Mouse (Mus musculus) heart, embryonic 11.5 days (tissue): ENCODE measurements around the gene Nprl3. TPM values are rescaled to one million over a fixed set of nuclear protein-coding genes. Genes with fewer than 3 reads are reported as not detected.
"Not testable (repeated sequence)": the region's sequence is repeated elsewhere in the genome, so short reads cannot be mapped to it uniquely, and the experiment has no call there.

Experiments
- ATAC-seq: fragments of 200-750 bp; cut with Nextera tagmentation; replicated peaks from 2 replicates; pipeline ENCODE4 v1.8.0; 2017; ENCODE audit warnings: moderate library complexity; ENCODE audit not compliant: insufficient number of reproducible peaks, low FRiP score, low TSS enrichment
- H3K27ac ChIP-seq: fragments of 300-500 bp; sonication (generic); 2 replicates; pipeline ENCODE4 v1.5.1; 2014; ENCODE audit warnings: mild to moderate bottlenecking, low read depth, low read length
- H3K27me3 ChIP-seq: fragments of 300-500 bp; sonication (generic); 2 replicates; pipeline ENCODE4 v1.6.1; 2014; ENCODE audit warnings: mild to moderate bottlenecking, low read length, mixed read lengths; ENCODE audit not compliant: control insufficient read depth, insufficient read depth
- H3K36me3 ChIP-seq: fragments of 300-500 bp; sonication (generic); 2 replicates; pipeline ENCODE4 v1.6.1; 2014; ENCODE audit warnings: mild to moderate bottlenecking, low read length, moderate library complexity, mixed read lengths; ENCODE audit not compliant: control insufficient read depth, insufficient read depth
- H3K4me1 ChIP-seq: fragments of 300-500 bp; sonication (generic); 2 replicates; pipeline ENCODE4 v1.6.1; 2014; ENCODE audit warnings: low read length; ENCODE audit not compliant: control insufficient read depth, insufficient read depth
- H3K4me2 ChIP-seq: fragments of 300-500 bp; sonication (generic); 2 replicates; pipeline ENCODE4 v1.6.1; 2014; ENCODE audit warnings: mild to moderate bottlenecking, moderate library complexity
- H3K4me3 ChIP-seq: fragments of 300-500 bp; sonication (generic); 2 replicates; pipeline ENCODE4 v1.5.1; 2014; ENCODE audit warnings: low read depth, low read length
- H3K9ac ChIP-seq: fragments of 300-500 bp; sonication (generic); 2 replicates; pipeline ENCODE4 v1.6.1; 2014; ENCODE audit warnings: mild to moderate bottlenecking, low read depth, low read length, moderate library complexity
- H3K9me3 ChIP-seq: fragments of 300-500 bp; sonication (generic); replicated peaks from 2 replicates; pipeline ENCODE4 v1.6.1; 2016; ENCODE audit warnings: low read length; ENCODE audit not compliant: control insufficient read depth
- WGBS: fragments of 180-500 bp; shearing (Covaris S2); extraction: QIAGEN DNeasy Blood & Tissue Kit; methylation state at CpG from one replicate; pipeline ENCODE4 v1.1.7; 2014; ENCODE audit not compliant: insufficient replicate concordance; 5-methylcytosine and 5-hydroxymethylcytosine counted together
- polyA plus RNA-seq: library from polyadenylated mRNA; unstranded; fragments of >200 nt; fragmentation: Nextera tagmentation; extraction: Ambion mirVana; gene quantifications from 2 replicates; pipeline ENCODE4 v1.2.1, GENCODE M21; 2014

The Nprl3 gene
- polyA plus RNA-seq, 1 experiment from 2014 or later: 34.6 TPM

DNA sequence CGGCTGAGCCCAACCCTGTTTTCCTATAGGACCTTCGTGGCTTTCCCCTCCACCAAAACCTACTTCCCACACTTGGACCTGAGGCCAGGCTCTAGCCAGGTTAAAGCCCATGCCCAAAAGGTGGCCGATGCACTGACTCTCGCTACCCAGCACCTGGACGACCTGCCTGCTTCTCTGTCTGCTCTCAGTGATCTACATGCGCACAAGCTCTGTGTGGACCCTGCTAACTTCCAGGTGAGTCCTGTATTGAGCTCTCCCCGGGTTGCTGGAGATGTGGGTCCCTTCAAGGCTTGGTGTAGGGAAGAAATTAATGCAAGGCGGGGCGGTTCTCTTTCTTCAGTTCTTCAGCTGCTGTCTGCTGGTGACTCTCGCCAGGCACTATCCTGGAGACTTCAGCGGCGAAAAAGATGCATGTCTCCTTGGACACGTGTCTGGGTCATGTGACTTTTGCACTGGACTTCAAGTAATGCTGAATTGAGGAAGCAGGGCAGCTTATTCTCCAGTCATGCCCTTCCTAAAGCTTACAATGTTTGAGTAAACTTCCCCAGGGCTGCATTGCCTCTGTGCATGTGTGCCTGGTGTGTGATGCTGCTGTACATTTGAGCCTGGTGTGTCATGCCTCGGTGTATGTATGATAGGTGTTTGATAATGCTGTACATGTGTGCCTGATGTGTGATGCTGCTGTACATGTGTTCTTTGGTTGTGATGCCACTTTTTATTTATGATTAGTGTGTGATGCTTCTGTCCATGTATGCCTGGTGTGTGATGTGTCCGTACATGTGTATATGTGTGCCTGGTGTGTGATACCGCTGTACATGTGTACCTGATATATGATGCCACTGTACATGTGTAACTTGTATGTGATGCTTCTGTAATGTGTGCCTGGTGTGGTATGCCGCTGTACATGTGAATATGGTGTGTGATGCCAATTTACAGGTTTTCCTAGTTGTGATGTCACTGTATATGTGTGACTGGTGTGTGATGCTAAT lies 33.1 kb upstream of the Nprl3 start:
- peak overlapping the region; percentile 47 for H3K4me2 ChIP-seq
- WGBS: 48% methylated on average over 14 of the region's 17 CpGs
- no peak overlapping the region for H3K9ac ChIP-seq
- 0 out of 2 replicates have a peak overlapping the region, but pooled peaks have one; percentile 25 for H3K4me3 ChIP-seq
- ATAC-seq: no peak
- H3K4me1 ChIP-seq: no peaks in the 10 kb centered on the region
- H3K9me3 ChIP-seq: no peaks in the 10 kb centered on the region
- H3K27ac ChIP-seq: no peak overlapping the region
- H3K36me3 ChIP-seq: no peaks in the 10 kb centered on the region
- peaks cover 11% of the 10 kb centered on the region for H3K27me3 ChIP-seq

DNA sequence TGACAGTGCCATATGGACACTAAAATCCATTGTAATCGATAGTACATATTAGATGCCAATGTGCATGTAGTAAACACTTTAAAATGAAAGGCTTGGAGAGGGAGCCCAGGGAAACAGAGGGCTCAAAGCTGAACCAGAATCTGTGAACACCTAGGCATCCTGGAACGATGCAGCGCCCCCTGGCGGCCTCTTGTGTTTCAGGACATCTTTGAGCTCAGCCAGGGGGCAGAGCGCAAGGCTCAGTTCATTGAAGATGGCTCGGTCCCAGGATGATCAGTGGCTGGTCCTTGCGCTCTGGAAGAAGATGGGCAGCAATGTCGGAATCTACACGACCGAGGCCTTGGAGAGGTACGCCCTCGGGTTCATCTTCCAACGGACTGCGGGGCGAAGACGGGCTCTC lies 32.4 kb upstream of the Nprl3 start, which contains the start of gene Hbq1a:
Gene Hbq1a, plus strand, starts transcription at position 205 of the 400 bp plus-strand sequence.
- not testable (repeated sequence) for H3K4me1 ChIP-seq, ATAC-seq, H3K9me3 ChIP-seq, H3K9ac ChIP-seq, H3K36me3 ChIP-seq, H3K27ac ChIP-seq
- Histone ChIP-seq H3K4me2 (peak within 1 kb of the TSS; percentile 47), H3K27me3 (peaks cover 11% of the 10 kb centered on the region), H3K4me3 (0 out of 2 replicates have a peak within 1 kb of the TSS, but pooled peaks have one; percentile 25)
- 4% methylated on average over 16 of the region's 16 CpGs for WGBS

DNA sequence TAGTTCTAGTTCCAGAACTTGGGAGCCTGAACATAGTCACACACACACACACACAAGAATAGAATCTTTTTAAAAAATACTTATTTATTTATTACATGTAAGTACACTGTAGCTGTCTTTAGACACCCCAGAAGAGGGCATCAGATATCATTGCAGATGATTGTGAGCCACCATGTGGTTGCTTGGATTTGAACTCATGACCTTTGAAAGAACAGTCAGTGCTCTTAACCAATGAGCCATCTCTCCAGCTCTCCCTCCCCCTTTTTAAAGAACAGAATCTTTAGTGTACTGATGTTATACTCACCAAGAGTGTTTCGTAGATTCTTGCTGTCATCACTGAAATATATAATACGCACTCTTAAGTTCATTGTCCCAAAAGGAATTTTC lies 31.0 kb upstream of the Nprl3 start:
- H3K36me3 ChIP-seq: no peaks in the 10 kb centered on the region
- no peak overlapping the region for H3K4me3 ChIP-seq
- H3K4me2 ChIP-seq: no peak overlapping the region; the same call in 1 of the 2 replicates
- no peak overlapping the region for H3K9ac ChIP-seq
- 91% methylated on average over 2 of the region's 2 CpGs for WGBS
- peaks cover 11% of the 10 kb centered on the region for H3K27me3 ChIP-seq
- no peak overlapping the region for H3K27ac ChIP-seq
- no peaks in the 10 kb centered on the region for H3K4me1 ChIP-seq
- H3K9me3 ChIP-seq: no peaks in the 10 kb centered on the region
- ATAC-seq: no peak

DNA sequence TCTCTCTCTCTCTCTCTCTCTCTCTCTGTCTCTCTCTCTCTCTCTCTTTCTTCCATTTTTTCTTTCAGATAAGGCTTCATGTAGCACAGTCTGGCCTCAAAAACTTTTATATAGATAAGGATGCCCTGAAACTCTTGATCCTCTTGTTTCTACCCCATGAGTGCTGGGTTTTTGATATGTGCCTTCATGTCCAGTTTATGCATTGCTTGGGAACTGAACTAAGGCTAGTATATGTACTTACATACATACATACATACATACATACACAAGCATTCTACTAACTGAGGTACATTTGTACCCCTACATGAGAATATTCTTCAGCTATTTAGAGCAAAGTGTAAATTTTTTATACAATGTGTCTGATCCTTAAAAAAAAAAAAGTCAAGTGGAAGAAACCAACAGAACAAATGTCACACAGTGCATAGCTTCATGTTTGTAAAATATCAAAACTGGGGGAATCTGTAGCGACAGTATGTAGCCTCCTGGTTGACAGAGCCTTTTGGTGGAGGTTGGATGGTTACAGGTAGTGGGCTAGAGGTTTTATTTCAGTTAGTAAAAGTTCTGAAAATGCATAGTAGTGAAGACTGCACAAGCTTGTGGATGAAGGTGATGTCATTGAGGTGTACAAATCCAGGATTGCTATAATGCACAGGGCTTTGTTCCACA lies 30.5 kb upstream of the Nprl3 start:
- H3K36me3 ChIP-seq: no peaks in the 10 kb centered on the region
- no peak for ATAC-seq
- no peaks in the 10 kb centered on the region for H3K4me1 ChIP-seq
- no peak overlapping the region for H3K27ac ChIP-seq
- 76% methylated on average over 1 of the region's 1 CpGs for WGBS
- no peak overlapping the region; the same call in 1 of the 2 replicates for H3K4me2 ChIP-seq
- H3K9me3 ChIP-seq: no peaks in the 10 kb centered on the region
- H3K27me3 ChIP-seq: peaks cover 11% of the 10 kb centered on the region
- H3K9ac ChIP-seq: no peak overlapping the region
- H3K4me3 ChIP-seq: no peak overlapping the region

DNA sequence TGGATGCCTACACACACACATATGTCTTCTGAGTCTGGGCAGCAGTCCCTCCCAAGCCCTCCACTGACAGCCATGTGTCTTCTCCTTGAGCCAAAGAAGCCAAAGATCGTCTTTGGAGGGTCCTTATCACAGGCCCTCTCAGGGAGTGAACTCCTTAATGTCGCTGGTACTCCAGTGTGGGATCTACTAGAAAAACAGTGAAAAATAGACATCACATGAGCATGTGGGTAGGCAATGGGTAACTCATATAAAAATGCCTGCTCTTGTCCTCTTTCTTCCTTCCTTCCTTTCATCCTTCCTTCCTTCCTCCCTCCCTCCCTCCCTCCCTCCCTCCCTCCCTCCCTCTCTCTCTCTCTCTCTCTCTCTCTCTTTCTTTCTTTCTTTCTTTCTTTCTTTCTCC lies 29.9 kb upstream of the Nprl3 start:
- not testable (repeated sequence) for ATAC-seq, H3K9me3 ChIP-seq, H3K4me3 ChIP-seq, H3K4me1 ChIP-seq, H3K36me3 ChIP-seq, H3K9ac ChIP-seq, H3K27ac ChIP-seq, H3K4me2 ChIP-seq
- WGBS: 26% methylated on average over 2 of the region's 2 CpGs
- H3K27me3 ChIP-seq: peaks cover 11% of the 10 kb centered on the region

DNA sequence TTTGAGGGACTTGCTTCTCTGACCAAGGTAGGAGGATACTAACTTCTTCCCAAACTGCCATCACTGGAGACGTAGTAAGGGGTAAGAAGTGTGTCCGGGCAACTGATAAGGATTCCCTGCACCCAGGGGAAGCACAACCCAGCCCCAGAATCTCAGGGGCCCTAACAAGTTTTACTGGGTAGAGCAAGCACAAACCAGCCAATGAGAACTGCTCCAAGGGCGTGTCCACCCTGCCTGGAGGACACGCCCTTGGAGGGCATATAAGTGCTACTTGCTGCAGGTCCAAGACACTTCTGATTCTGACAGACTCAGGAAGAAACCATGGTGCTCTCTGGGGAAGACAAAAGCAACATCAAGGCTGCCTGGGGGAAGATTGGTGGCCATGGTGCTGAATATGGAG lies 28.7 kb upstream of the Nprl3 start, which contains the start of gene Hba-a2:
Gene Hba-a2, plus strand, starts transcription at position 287 of the 400 bp plus-strand sequence.
- 0 out of 2 replicates have a peak within 1 kb of the TSS, but pooled peaks have one; percentile 22 for H3K9ac ChIP-seq
- peak within 1 kb of the TSS; percentile 49 for H3K4me2 ChIP-seq
- not testable (repeated sequence) for H3K9me3 ChIP-seq, H3K27me3 ChIP-seq, H3K4me3 ChIP-seq, H3K36me3 ChIP-seq, H3K4me1 ChIP-seq
- peak within 1 kb of the TSS; percentile 46; the same call in 1 of the 2 replicates for H3K27ac ChIP-seq
- no CpG with 5 or more reads among the region's 4 CpGs for WGBS
- ATAC-seq: peak; percentile 82

DNA sequence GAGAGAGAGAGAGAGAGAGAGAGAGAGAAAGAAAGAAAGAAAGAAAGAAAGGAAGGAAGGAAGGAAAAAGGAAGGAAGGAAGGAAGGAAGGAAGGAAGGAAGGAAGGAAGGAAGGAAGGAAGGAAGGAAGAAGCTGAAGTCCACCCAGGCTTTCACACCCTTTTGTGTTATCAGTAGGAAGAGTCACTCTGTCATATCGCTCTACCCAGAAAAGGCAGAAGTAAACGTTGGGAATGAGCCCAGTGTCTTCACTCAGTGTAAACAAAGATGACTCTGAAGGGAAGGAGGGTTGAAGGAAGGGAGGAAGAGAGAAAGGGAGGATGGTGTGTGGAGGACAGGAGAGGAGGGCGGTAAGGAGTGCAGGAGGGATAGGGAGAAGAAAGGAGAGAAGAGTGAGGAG lies 26.0 kb upstream of the Nprl3 start:
- ATAC-seq, H3K36me3 ChIP-seq, H3K4me3 ChIP-seq, H3K27me3 ChIP-seq, H3K9me3 ChIP-seq, H3K4me1 ChIP-seq: not testable (repeated sequence)
- H3K27ac ChIP-seq: peak overlapping the region; percentile 66
- H3K4me2 ChIP-seq: peak overlapping the region; percentile 24; the same call in 1 of the 2 replicates
- 54% methylated on average over 3 of the region's 3 CpGs for WGBS
- H3K9ac ChIP-seq: 0 out of 2 replicates have a peak overlapping the region, but pooled peaks have one; percentile 1

DNA sequence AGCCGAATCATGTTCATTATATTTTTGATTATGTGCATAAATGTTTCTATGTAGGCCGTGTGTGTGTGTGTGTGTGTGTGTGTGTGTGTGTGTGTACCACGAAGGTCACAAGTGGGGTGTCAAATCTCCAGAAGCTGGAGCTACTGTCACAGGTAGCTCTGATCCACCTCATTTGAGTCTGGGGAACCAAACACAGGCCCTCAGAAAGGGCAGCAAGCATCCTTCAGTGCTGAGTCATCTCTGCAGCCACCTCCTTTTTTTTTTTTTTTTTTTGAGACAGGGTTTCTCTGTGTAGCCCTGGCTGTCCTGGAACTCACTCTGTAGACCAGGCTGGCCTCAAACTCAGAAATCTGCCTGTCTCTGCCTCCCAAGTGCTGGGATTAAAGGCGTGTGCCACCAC lies 25.3 kb upstream of the Nprl3 start:
- H3K9me3 ChIP-seq, H3K36me3 ChIP-seq, ATAC-seq, H3K4me3 ChIP-seq, H3K9ac ChIP-seq, H3K27ac ChIP-seq, H3K27me3 ChIP-seq, H3K4me1 ChIP-seq: not testable (repeated sequence)
- 69% methylated on average over 4 of the region's 4 CpGs for WGBS
- H3K4me2 ChIP-seq: 0 out of 2 replicates have a peak overlapping the region, but pooled peaks have one; percentile 16
